Mouse (Mus musculus): ENCODE data around the gene Rnf4.

Gene Rnf4

GRCm38 (mm10) chr5:34336775-34337450, 824 bp downstream of the Rnf4 start:
- DNase-seq (ENCODE audit: low spot score in 2 of 2), result peak; percentile 71 to 72

GRCm38 (mm10) chr5:34340246-34340645, 4.2 kb downstream of the Rnf4 start:
- DNase-seq (ENCODE audit: low spot score in 2 of 2), result no peak

- DNase-seq (ENCODE audit: low spot score in 2 of 2), result no peak
These were observed 16.1 kb downstream of the Rnf4 start for GRCm38 (mm10) chr5:34352084-34352631.

- DNase-seq (ENCODE audit: low spot score in 2 of 2), result no peak
These were observed 24.2 kb downstream of the Rnf4 start for GRCm38 (mm10) chr5:34360261-34360660.

GRCm38 (mm10) chr5:34363115-34363514, 27.0 kb downstream of the Rnf4 start:
- DNase-seq (ENCODE audit: low spot score in 2 of 2), result no peak

GRCm38 (mm10) chr5:34368551-34369290, 32.6 kb downstream of the Rnf4 start:
- no peak for DNase-seq (ENCODE audit: low spot score in 2 of 2)

- peak; percentile 93 to 97 for DNase-seq (ENCODE audit: low spot score in 2 of 2)
These were observed 33.4 kb downstream of the Rnf4 start, which contains the start of gene Fam193a for GRCm38 (mm10) chr5:34369341-34370021. Fam193a (plus strand) TSS chr5:34369933.

GRCm38 (mm10) chr5:34370022-34370823, 34.1 kb downstream of the Rnf4 start:
- DNase-seq (ENCODE audit: low spot score in 2 of 2), result peak; percentile 11 to 15

GRCm38 (mm10) chr5:34370840-34371239, 34.8 kb downstream of the Rnf4 start:
- DNase-seq (ENCODE audit: low spot score in 2 of 2), result no peak

- no peak for DNase-seq (ENCODE audit: low spot score in 2 of 2)
These were observed 36.1 kb downstream of the Rnf4 start for GRCm38 (mm10) chr5:34372141-34372540.

- no peak for DNase-seq (ENCODE audit: low spot score in 2 of 2)
These were observed 36.5 kb downstream of the Rnf4 start for GRCm38 (mm10) chr5:34372541-34372940.

GRCm38 (mm10) chr5:34378787-34379186, 42.7 kb downstream of the Rnf4 start:
- DNase-seq (ENCODE audit: low spot score in 2 of 2), result no peak

GRCm38 (mm10) chr5:34381700-34382099, 45.6 kb downstream of the Rnf4 start:
- DNase-seq (ENCODE audit: low spot score in 2 of 2), result no peak

GRCm38 (mm10) chr5:34385616-34386015, 49.5 kb downstream of the Rnf4 start:
- DNase-seq (ENCODE audit: low spot score in 2 of 2), result no peak

- DNase-seq (ENCODE audit: low spot score in 2 of 2), result no peak
These were observed 50.7 kb downstream of the Rnf4 start for GRCm38 (mm10) chr5:34386744-34387143.

GRCm38 (mm10) chr5:34393251-34393650, 57.2 kb downstream of the Rnf4 start:
- DNase-seq (ENCODE audit: low spot score in 2 of 2), result no peak

- no peak for DNase-seq (ENCODE audit: low spot score in 2 of 2)
These were observed 59.3 kb downstream of the Rnf4 start for GRCm38 (mm10) chr5:34395347-34395746.

- DNase-seq (ENCODE audit: low spot score in 2 of 2), result no peak
These were observed 59.9 kb downstream of the Rnf4 start for GRCm38 (mm10) chr5:34395850-34396540.

- DNase-seq (ENCODE audit: low spot score in 2 of 2), result no peak
These were observed 61.8 kb downstream of the Rnf4 start for GRCm38 (mm10) chr5:34397866-34398265.

- DNase-seq (ENCODE audit: low spot score in 2 of 2), result no peak
These were observed 62.2 kb downstream of the Rnf4 start for GRCm38 (mm10) chr5:34398326-34398725.
